Mouse (Mus musculus) heart, adult 8-10 months (tissue): ENCODE measurements at regions not wholly inside any gene's neighbourhood (a gene's known extent, or its start where the extent isn't known, plus 50 kb on each side); places are given as distances from the start of the nearest gene placed in this dataset.

ENCODE experiments used
- DNase-seq: peaks from one replicate; pipeline ENCODE4 v3.0.0; 2022; ENCODE audit warnings: low spot score

GRCm38 (mm10) chr16:44630426-44630825 lies 71.7 kb upstream of the Boc start:
- no peak for DNase-seq

GRCm38 (mm10) chr16:44629296-44630275 lies 70.9 kb upstream of the Boc start:
- no peak for DNase-seq

GRCm38 (mm10) chr16:44625871-44626293 lies 67.2 kb upstream of the Boc start:
- DNase-seq = no peak

- DNase-seq = no peak
Measured at GRCm38 (mm10) chr16:44625108-44625616, 66.5 kb upstream of the Boc start.

GRCm38 (mm10) chr16:44621573-44621972 lies 62.9 kb upstream of the Boc start:
- DNase-seq = no peak

- DNase-seq = no peak
Measured at GRCm38 (mm10) chr16:44620536-44620935, 61.8 kb upstream of the Boc start.

GRCm38 (mm10) chr16:44619476-44620103 lies 60.9 kb upstream of the Boc start:
- DNase-seq = no peak

GRCm38 (mm10) chr16:44617041-44617440 lies 58.3 kb upstream of the Boc start:
- no peak for DNase-seq

GRCm38 (mm10) chr16:44616376-44616775 lies 57.7 kb upstream of the Boc start:
- no peak for DNase-seq

GRCm38 (mm10) chr16:44615878-44616206 lies 57.1 kb upstream of the Boc start:
- DNase-seq = no peak

- no peak for DNase-seq
Measured at GRCm38 (mm10) chr16:44615172-44615877, 56.6 kb upstream of the Boc start.

- no peak for DNase-seq
Measured at GRCm38 (mm10) chr16:44614235-44614634, 55.5 kb upstream of the Boc start.

GRCm38 (mm10) chr16:44612676-44613075 lies 54.0 kb upstream of the Boc start:
- no peak for DNase-seq

GRCm38 (mm10) chr16:44611525-44611924 lies 52.8 kb upstream of the Boc start:
- no peak for DNase-seq

- no peak for DNase-seq
Measured at GRCm38 (mm10) chr16:44608586-44608985, 49.9 kb upstream of the Boc start.
